Mouse (Mus musculus): ENCODE measurements at regions not wholly inside any gene's neighbourhood (a gene's known extent, or its start where the extent isn't known, plus 50 kb on each side); places are given as distances from the start of the nearest gene placed in this dataset.
"Not testable (repeated sequence)": the region's sequence is repeated elsewhere in the genome, so short reads cannot be mapped to it uniquely, and the experiment has no call there.

DNA sequence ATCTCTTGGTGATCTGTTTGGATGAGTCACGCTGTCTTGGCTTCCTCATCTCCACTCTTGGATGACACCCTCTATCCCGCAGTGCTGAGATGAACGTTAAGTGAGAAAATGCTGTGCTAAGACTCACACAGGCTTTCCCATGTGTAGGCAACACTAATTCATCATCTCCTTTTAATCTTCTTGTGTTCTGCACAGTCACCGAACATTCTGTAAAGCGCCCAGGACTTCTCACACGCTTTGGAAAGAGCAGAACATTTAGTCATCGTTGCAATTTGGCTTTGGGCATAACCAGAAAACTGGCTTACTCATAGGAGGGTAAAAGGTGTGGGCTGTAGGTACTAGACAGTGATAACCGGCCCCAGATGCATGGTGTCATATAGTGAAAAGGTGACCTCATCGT, 94.9 kb downstream of the Plppr4 start:
- no peaks in the 10 kb centered on the region for H3K36me3 ChIP-seq
- H3K4me2 ChIP-seq, result no peak overlapping the region
- no peak overlapping the region for H3K4me3 ChIP-seq
- no peaks in the 10 kb centered on the region for H3K4me1 ChIP-seq
- ATAC-seq (ENCODE audit: extremely low read depth, insufficient number of reproducible peaks, low FRiP score, low TSS enrichment), result no peak
- H3K9ac ChIP-seq, result no peak overlapping the region
- H3K27ac ChIP-seq (replicated peaks), result no peak overlapping the region
- WGBS, result 79% methylated on average over 9 of the region's 9 CpGs
- H3K27me3 ChIP-seq (replicated peaks), result no peaks in the 10 kb centered on the region
- H3K9me3 ChIP-seq, result no peaks in the 10 kb centered on the region

DNA sequence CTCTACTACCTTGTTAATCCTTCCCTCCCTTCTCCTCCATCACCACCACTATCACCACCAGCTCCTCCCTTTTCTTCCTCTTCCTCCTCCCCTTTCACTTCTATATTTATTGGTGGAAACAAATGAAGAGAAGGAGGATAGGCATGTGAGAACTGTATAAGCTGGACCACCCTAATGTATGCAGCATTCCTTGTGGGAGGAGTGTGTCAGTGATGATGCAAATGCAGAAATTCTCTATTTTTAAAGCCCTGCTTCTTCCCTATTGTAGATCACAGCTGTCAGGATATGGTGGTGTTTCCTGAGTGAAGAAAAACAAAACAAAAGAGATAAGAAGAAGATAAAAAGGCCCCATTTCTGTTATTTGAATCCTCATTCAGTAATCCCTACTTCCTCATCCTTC, 112.8 kb downstream of the Plppr4 start:
- no peaks in the 10 kb centered on the region for H3K27me3 ChIP-seq (replicated peaks)
- H3K4me2 ChIP-seq, result no peak overlapping the region
- no peak for ATAC-seq (ENCODE audit: extremely low read depth, insufficient number of reproducible peaks, low FRiP score, low TSS enrichment)
- no peak overlapping the region for H3K9ac ChIP-seq
- H3K36me3 ChIP-seq, result no peaks in the 10 kb centered on the region
- H3K9me3 ChIP-seq, result no peaks in the 10 kb centered on the region
- H3K4me3 ChIP-seq, result no peak overlapping the region
- H3K4me1 ChIP-seq, result no peaks in the 10 kb centered on the region
- H3K27ac ChIP-seq (replicated peaks), result no peak overlapping the region

GRCm38 (mm10) chr3:117241810-117242209, 118.9 kb downstream of the Plppr4 start:
- Histone ChIP-seq H3K9me3 (0 out of 2 replicates have a peak, but pooled peaks cover 9% of the 10 kb centered on the region), H3K36me3 (no peaks in the 10 kb centered on the region), H3K4me3 (no peak overlapping the region), H3K27me3 (replicated peaks) (no peaks in the 10 kb centered on the region), H3K4me1 (no peaks in the 10 kb centered on the region), H3K27ac (replicated peaks) (no peak overlapping the region), H3K4me2 (no peak overlapping the region), H3K9ac (no peak overlapping the region)
- WGBS, result 82% methylated on average over 6 of the region's 6 CpGs
- ATAC-seq (ENCODE audit: extremely low read depth, insufficient number of reproducible peaks, low FRiP score, low TSS enrichment), result no peak

DNA sequence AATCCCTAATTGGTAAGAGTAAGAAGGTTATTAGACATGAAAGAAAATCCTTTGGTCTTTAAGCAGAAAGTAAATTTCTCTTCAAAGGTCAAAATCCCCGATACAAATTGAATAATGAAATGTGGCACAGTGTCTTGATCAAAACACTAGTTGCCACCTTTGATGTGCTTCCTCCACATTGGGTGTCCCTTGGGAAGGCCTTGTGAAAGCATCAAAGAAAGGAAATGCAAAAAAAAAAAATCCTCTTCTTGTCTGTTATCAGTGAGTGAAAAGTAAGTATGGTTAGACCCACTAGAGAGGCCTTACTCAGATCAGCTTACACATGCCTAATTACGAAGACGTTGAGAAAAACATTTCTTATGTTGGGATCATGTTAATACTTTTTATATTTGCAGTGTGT, 134.1 kb downstream of the Plppr4 start:
- H3K4me2 ChIP-seq, result no peak overlapping the region
- H3K9ac ChIP-seq, result no peak overlapping the region

GRCm38 (mm10) chr3:117225041-117225440, 135.6 kb downstream of the Plppr4 start:
- Histone ChIP-seq H3K4me2 (no peak overlapping the region), H3K27me3 (replicated peaks) (no peaks in the 10 kb centered on the region), H3K36me3 (no peaks in the 10 kb centered on the region), H3K4me1 (no peaks in the 10 kb centered on the region), H3K9ac (no peak overlapping the region), H3K27ac (replicated peaks) (no peak overlapping the region), H3K4me3 (no peak overlapping the region), H3K9me3 (no peaks in the 10 kb centered on the region)
- ATAC-seq (ENCODE audit: extremely low read depth, insufficient number of reproducible peaks, low FRiP score, low TSS enrichment), result no peak
- 63% methylated on average over 2 of the region's 2 CpGs for WGBS

More for the DNA sequence above, 134.1 kb downstream of the Plppr4 start:
- no peaks in the 10 kb centered on the region for H3K36me3 ChIP-seq
- no peaks in the 10 kb centered on the region for H3K9me3 ChIP-seq
- no peak overlapping the region for H3K27ac ChIP-seq (replicated peaks)
- no peak for ATAC-seq (ENCODE audit: extremely low read depth, insufficient number of reproducible peaks, low FRiP score, low TSS enrichment)
- H3K4me3 ChIP-seq, result no peak overlapping the region
- 87% methylated on average over 3 of the region's 3 CpGs for WGBS
- H3K27me3 ChIP-seq (replicated peaks), result no peaks in the 10 kb centered on the region
- H3K4me1 ChIP-seq, result no peaks in the 10 kb centered on the region

GRCm38 (mm10) chr3:117217952-117218351, 142.7 kb downstream of the Plppr4 start:
- Histone ChIP-seq H3K27ac (replicated peaks) (no peak overlapping the region), H3K27me3 (replicated peaks) (no peaks in the 10 kb centered on the region), H3K4me1 (no peaks in the 10 kb centered on the region), H3K4me3 (no peak overlapping the region), H3K9me3 (no peaks in the 10 kb centered on the region), H3K36me3 (no peaks in the 10 kb centered on the region), H3K9ac (no peak overlapping the region), H3K4me2 (no peak overlapping the region)
- 39% methylated on average over 1 of the region's 1 CpGs for WGBS
- no peak for ATAC-seq (ENCODE audit: extremely low read depth, insufficient number of reproducible peaks, low FRiP score, low TSS enrichment)

DNA sequence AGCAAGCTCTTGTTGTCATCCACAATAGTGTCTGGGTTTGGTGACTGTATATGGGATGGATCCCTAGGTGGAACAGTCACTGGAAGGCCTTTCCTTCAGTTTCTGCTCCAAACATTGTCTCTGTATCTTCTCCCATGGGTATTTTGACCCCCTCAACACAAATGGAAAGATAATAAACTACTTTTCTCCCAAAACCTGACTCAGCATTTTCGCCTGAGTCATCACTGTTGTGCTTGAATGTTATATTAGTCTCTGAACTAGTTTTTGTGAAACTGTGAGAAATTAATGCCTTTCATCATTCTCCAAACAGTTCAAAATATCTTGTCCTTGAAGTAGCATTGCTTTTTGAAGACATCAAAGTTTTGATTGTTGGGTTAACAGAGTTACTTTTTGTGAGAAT, 168.8 kb downstream of the Plppr4 start:
- H3K4me3 ChIP-seq, result no peak overlapping the region
- no peaks in the 10 kb centered on the region for H3K36me3 ChIP-seq
- no peak for ATAC-seq (ENCODE audit: extremely low read depth, insufficient number of reproducible peaks, low FRiP score, low TSS enrichment)
- no peaks in the 10 kb centered on the region for H3K27me3 ChIP-seq (replicated peaks)
- no peak overlapping the region for H3K4me2 ChIP-seq
- H3K9me3 ChIP-seq, result no peaks in the 10 kb centered on the region
- WGBS, result 61% methylated on average over 1 of the region's 1 CpGs
- no peaks in the 10 kb centered on the region for H3K4me1 ChIP-seq
- H3K9ac ChIP-seq, result no peak overlapping the region
- no peak overlapping the region for H3K27ac ChIP-seq (replicated peaks)

GRCm38 (mm10) chr3:117188782-117189500, 171.7 kb downstream of the Plppr4 start:
- Histone ChIP-seq H3K9me3 (no peaks in the 10 kb centered on the region), H3K4me1 (no peaks in the 10 kb centered on the region), H3K9ac (no peak overlapping the region), H3K27me3 (replicated peaks) (no peaks in the 10 kb centered on the region), H3K4me3 (no peak overlapping the region), H3K36me3 (no peaks in the 10 kb centered on the region), H3K4me2 (no peak overlapping the region), H3K27ac (replicated peaks) (no peak overlapping the region)
- 58% methylated on average over 3 of the region's 3 CpGs for WGBS
- ATAC-seq (ENCODE audit: extremely low read depth, insufficient number of reproducible peaks, low FRiP score, low TSS enrichment), result no peak

- no peak overlapping the region for H3K4me3 ChIP-seq
- no peaks in the 10 kb centered on the region for H3K9me3 ChIP-seq
- no peaks in the 10 kb centered on the region for H3K27me3 ChIP-seq (replicated peaks)
- H3K27ac ChIP-seq (replicated peaks), result no peak overlapping the region
- H3K4me2 ChIP-seq, result no peak overlapping the region
- no peaks in the 10 kb centered on the region for H3K36me3 ChIP-seq
- 89% methylated on average over 4 of the region's 4 CpGs for WGBS
- H3K4me1 ChIP-seq, result no peaks in the 10 kb centered on the region
- no peak overlapping the region for H3K9ac ChIP-seq
- no peak for ATAC-seq (ENCODE audit: extremely low read depth, insufficient number of reproducible peaks, low FRiP score, low TSS enrichment)
Measured at GRCm38 (mm10) chr3:117183654-117184184, 177.0 kb downstream of the Plppr4 start.

GRCm38 (mm10) chr3:117169740-117170139, 190.9 kb downstream of the Plppr4 start:
- Histone ChIP-seq H3K4me3 (no peak overlapping the region), H3K9me3 (0 out of 2 replicates have a peak, but pooled peaks cover 2% of the 10 kb centered on the region), H3K4me1 (no peaks in the 10 kb centered on the region), H3K4me2 (no peak overlapping the region), H3K27ac (replicated peaks) (no peak overlapping the region), H3K36me3 (no peaks in the 10 kb centered on the region), H3K27me3 (replicated peaks) (no peaks in the 10 kb centered on the region), H3K9ac (no peak overlapping the region)
- 73% methylated on average over 2 of the region's 2 CpGs for WGBS
- no peak for ATAC-seq (ENCODE audit: extremely low read depth, insufficient number of reproducible peaks, low FRiP score, low TSS enrichment)

- H3K4me3 ChIP-seq, result no peak overlapping the region
- WGBS, result 11% methylated on average over 1 of the region's 1 CpGs
- no peaks in the 10 kb centered on the region for H3K36me3 ChIP-seq
- no peak overlapping the region for H3K9ac ChIP-seq
- no peak for ATAC-seq (ENCODE audit: extremely low read depth, insufficient number of reproducible peaks, low FRiP score, low TSS enrichment)
- H3K9me3 ChIP-seq, result no peaks in the 10 kb centered on the region
- H3K4me1 ChIP-seq, result peaks cover 13% of the 10 kb centered on the region
- no peak overlapping the region for H3K27ac ChIP-seq (replicated peaks)
- no peak overlapping the region for H3K4me2 ChIP-seq
- no peaks in the 10 kb centered on the region for H3K27me3 ChIP-seq (replicated peaks)
Measured at GRCm38 (mm10) chr3:117163046-117163445, 194.3 kb upstream of the Palmd start.

- not testable (repeated sequence) for H3K36me3 ChIP-seq; H3K27me3 ChIP-seq (replicated peaks); H3K9ac ChIP-seq; H3K4me2 ChIP-seq; H3K9me3 ChIP-seq; ATAC-seq (ENCODE audit: extremely low read depth, insufficient number of reproducible peaks, low FRiP score, low TSS enrichment); H3K27ac ChIP-seq (replicated peaks); H3K4me3 ChIP-seq
- WGBS, result 83% methylated on average over 3 of the region's 3 CpGs
- H3K4me1 ChIP-seq, result peaks cover 13% of the 10 kb centered on the region
Measured at GRCm38 (mm10) chr3:117160689-117161088, 191.9 kb upstream of the Palmd start.

Data from heart, embryonic 13.5 days (tissue).